Mouse (Mus musculus) 3134 (cell line): ENCODE data around the gene Mpc1.
A peak's percentile ranks its signal among the peaks of the same experiment; 100 is the strongest.

ENCODE experiments used
- DNase-seq: peaks from one replicate; pipeline ENCODE4 v3.0.0-alpha.2; 2011; ENCODE audit warnings: low spot score; ENCODE audit not compliant: insufficient read length; ENCODE audit errors: extremely low read depth

Mpc1 gene

GRCm38 (mm10) chr17:8277266-8277665 lies 5.4 kb upstream of the Mpc1 start:
- no peak for DNase-seq

GRCm38 (mm10) chr17:8278356-8278755 lies 4.3 kb upstream of the Mpc1 start:
- DNase-seq, result no peak

GRCm38 (mm10) chr17:8283526-8284253 lies 986 bp downstream of the Mpc1 start:
- peak; percentile 98 for DNase-seq

- no peak for DNase-seq
Observed at GRCm38 (mm10) chr17:8284254-8284661, 1.6 kb downstream of the Mpc1 start.

GRCm38 (mm10) chr17:8285056-8285455 lies 2.4 kb downstream of the Mpc1 start:
- DNase-seq, result peak; percentile 29

- DNase-seq, result no peak
Observed at GRCm38 (mm10) chr17:8286987-8287386, 4.3 kb downstream of the Mpc1 start.

GRCm38 (mm10) chr17:8289993-8290679 lies 7.4 kb downstream of the Mpc1 start:
- DNase-seq, result no peak

- peak; percentile 7 for DNase-seq
Observed at GRCm38 (mm10) chr17:8290736-8291135, 8.0 kb downstream of the Mpc1 start.

GRCm38 (mm10) chr17:8295825-8296224 lies 13.1 kb downstream of the Mpc1 start:
- DNase-seq, result no peak

- DNase-seq, result no peak
Observed at GRCm38 (mm10) chr17:8296313-8296844, 13.7 kb downstream of the Mpc1 start.

- DNase-seq, result no peak
Observed at GRCm38 (mm10) chr17:8297746-8298145, 15.0 kb downstream of the Mpc1 start.

GRCm38 (mm10) chr17:8298281-8298680 lies 15.6 kb downstream of the Mpc1 start:
- DNase-seq, result no peak

GRCm38 (mm10) chr17:8299524-8299923 lies 16.8 kb downstream of the Mpc1 start:
- no peak for DNase-seq

GRCm38 (mm10) chr17:8301515-8301914 lies 18.8 kb downstream of the Mpc1 start:
- DNase-seq, result no peak

GRCm38 (mm10) chr17:8302772-8303438 lies 20.2 kb downstream of the Mpc1 start:
- no peak for DNase-seq

- no peak for DNase-seq
Observed at GRCm38 (mm10) chr17:8303671-8304070, 21.0 kb downstream of the Mpc1 start.

GRCm38 (mm10) chr17:8305801-8306200 lies 23.1 kb downstream of the Mpc1 start:
- DNase-seq, result peak; percentile 54

- DNase-seq, result peak; percentile 99
Observed at GRCm38 (mm10) chr17:8310838-8311614, 28.3 kb downstream of the Mpc1 start, which contains the start of gene Sft2d1. Sft2d1 (plus strand) TSS chr17:8311102.

GRCm38 (mm10) chr17:8311751-8312150 lies 29.0 kb downstream of the Mpc1 start:
- DNase-seq, result no peak

GRCm38 (mm10) chr17:8313976-8314375 lies 31.3 kb downstream of the Mpc1 start:
- DNase-seq, result no peak

GRCm38 (mm10) chr17:8316251-8316650 lies 33.5 kb downstream of the Mpc1 start:
- DNase-seq, result no peak
